Mouse (Mus musculus) myocyte (in vitro differentiated cells): ENCODE measurements around the gene Armc9. TPM values are rescaled to one million over a fixed set of nuclear protein-coding genes. Genes with fewer than 3 reads are reported as not detected.

Experiments
- H3K27me3 ChIP-seq: one replicate; pipeline ENCODE4 v1.6.1; 2011; ENCODE audit not compliant: control insufficient read depth, insufficient read depth, insufficient read length
- H3K36me3 ChIP-seq: one replicate; pipeline ENCODE4 v1.6.1; 2011; ENCODE audit not compliant: control insufficient read depth, insufficient read depth
- H3K4me2 ChIP-seq: one replicate; pipeline ENCODE4 v1.6.1; 2011; ENCODE audit warnings: low read depth, control low read depth
- H3K4me3 ChIP-seq: one replicate; pipeline ENCODE4 v1.5.1; 2011; ENCODE audit warnings: mild to moderate bottlenecking, control low read depth, moderate library complexity
- H3K79me2 ChIP-seq: one replicate; pipeline ENCODE4 v1.6.1; 2011; ENCODE audit not compliant: control insufficient read depth, insufficient read depth
- H3ac ChIP-seq: one replicate; pipeline ENCODE4 v1.6.1; 2011; ENCODE audit not compliant: control insufficient read depth, insufficient read length
- CEBPB ChIP-seq: IDR thresholded peaks from 2 replicates; pipeline ENCODE4 v1.6.1; 2011; ENCODE audit warnings: mild to moderate bottlenecking, moderate library complexity; ENCODE audit not compliant: poor library complexity, insufficient read depth, severe bottlenecking
- E2F4 ChIP-seq: IDR thresholded peaks from one replicate; pipeline ENCODE4 v1.6.1; 2011; ENCODE audit warnings: mild to moderate bottlenecking, control low read depth, moderate library complexity; ENCODE audit not compliant: insufficient read depth
- MAX ChIP-seq: IDR thresholded peaks from one replicate; pipeline ENCODE4 v1.6.1; 2011; ENCODE audit warnings: low read depth, mild to moderate bottlenecking, control low read depth
- MYOD1 ChIP-seq, 3 experiments: IDR thresholded peaks; one replicate each; pipeline ENCODE4 v1.6.1; 2011; ENCODE audit warnings: control low read depth in 2 of 3, low read depth in 2 of 3, mild to moderate bottlenecking in 2 of 3, moderate library complexity in 1 of 3; ENCODE audit not compliant: insufficient read length in 2 of 3, control insufficient read depth in 1 of 3
- MYOG ChIP-seq, 3 experiments: IDR thresholded peaks; one replicate each; pipeline ENCODE4 v1.6.1; 2011; ENCODE audit warnings: control low read depth in 2 of 3, low read depth in 2 of 3, mild to moderate bottlenecking in 2 of 3; ENCODE audit not compliant: insufficient read length in 2 of 3, control insufficient read depth in 1 of 3, insufficient read depth in 1 of 3
- POLR2A ChIP-seq: IDR thresholded peaks from one replicate; pipeline ENCODE4 v1.6.1; 2011; ENCODE audit warnings: low read depth, mild to moderate bottlenecking, control low read depth, moderate library complexity; ENCODE audit not compliant: insufficient read length
- POLR2AphosphoS2 ChIP-seq: IDR thresholded peaks from one replicate; pipeline ENCODE4 v1.6.1; 2011; ENCODE audit warnings: low read depth, control low read depth; ENCODE audit not compliant: insufficient read length
- REST ChIP-seq: IDR thresholded peaks from one replicate; pipeline ENCODE4 v1.6.1; 2011; ENCODE audit warnings: mild to moderate bottlenecking, control low read depth, moderate library complexity; ENCODE audit not compliant: insufficient read depth, insufficient read length
- SRF ChIP-seq: IDR thresholded peaks from one replicate; pipeline ENCODE4 v1.6.1; 2011; ENCODE audit warnings: low read depth; ENCODE audit not compliant: control insufficient read depth, insufficient read length
- TCF12 ChIP-seq: IDR thresholded peaks from one replicate; pipeline ENCODE4 v1.6.1; 2011; ENCODE audit warnings: mild to moderate bottlenecking, control low read depth; ENCODE audit not compliant: poor library complexity, insufficient read depth, severe bottlenecking
- TCF3 ChIP-seq: IDR thresholded peaks from one replicate; pipeline ENCODE4 v1.6.1; 2011; ENCODE audit warnings: low read depth, control low read depth; ENCODE audit not compliant: insufficient read length
- USF1 ChIP-seq: IDR thresholded peaks from one replicate; pipeline ENCODE4 v1.6.1; 2011; ENCODE audit warnings: low read depth, mild to moderate bottlenecking, control low read depth, moderate library complexity
- polyA plus RNA-seq: library from polyadenylated mRNA; unstranded; fragments of >200 nt; fragmentation: generic; extraction: Trizol; gene quantifications from one replicate; pipeline ENCODE4 v1.2.1, GENCODE M21; 2012; ENCODE audit warnings: missing spikeins

Gene Armc9
- polyA plus RNA-seq, 1 experiment: 6.4 TPM

GRCm38 (mm10) chr1:86211498-86211897, 56.9 kb downstream of the Armc9 start:
- Histone ChIP-seq H3K4me2 (no peak overlapping the region), H3ac (no peak overlapping the region), H3K4me3 (no peak overlapping the region), H3K27me3 (no peaks in the 10 kb centered on the region), H3K36me3 (no peaks in the 10 kb centered on the region), H3K79me2 (no peaks in the 10 kb centered on the region)
- no peak for TF ChIP-seq POLR2AphosphoS2

DNA sequence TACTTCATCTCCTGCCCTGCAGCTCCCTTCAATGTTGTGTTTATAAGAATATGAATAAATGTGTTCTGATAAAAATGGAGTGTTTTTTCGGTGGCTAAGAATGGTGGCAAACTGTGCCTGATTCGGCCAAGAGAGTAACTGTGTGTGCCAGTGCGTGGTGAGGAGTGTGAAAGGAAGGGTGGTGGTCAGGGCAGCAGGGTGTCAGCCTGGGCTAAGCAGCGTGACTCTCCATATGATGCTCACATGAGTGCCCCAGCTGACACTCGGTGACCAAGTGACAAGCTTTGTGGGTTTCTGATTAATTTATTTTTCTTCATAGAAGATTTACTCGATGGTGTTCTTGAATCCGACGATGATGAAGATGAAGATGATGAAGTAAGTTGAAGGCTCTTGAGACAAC, 58.2 kb downstream of the Armc9 start:
- Histone ChIP-seq H3K36me3 (no peaks in the 10 kb centered on the region), H3K27me3 (no peaks in the 10 kb centered on the region), H3K4me3 (no peak overlapping the region), H3K79me2 (no peaks in the 10 kb centered on the region), H3K4me2 (no peak overlapping the region), H3ac (no peak overlapping the region)
- no peak for TF ChIP-seq MYOD1 (IDR thresholded peaks at IDR 0.05; ENCODE audit: control insufficient read depth in 1 of 3, insufficient read length in 2 of 3, low read depth in 2 of 3)
- TF ChIP-seq E2F4: no peak
- no peak for TF ChIP-seq TCF3
- TF ChIP-seq MAX: no peak
- no peak for TF ChIP-seq MYOG (IDR thresholded peaks at IDR 0.05; ENCODE audit: control insufficient read depth in 1 of 3, insufficient read depth in 1 of 3, insufficient read length in 2 of 3, low read depth in 2 of 3)

GRCm38 (mm10) chr1:86214158-86214557, 59.6 kb downstream of the Armc9 start:
- no peaks in the 10 kb centered on the region for H3K27me3 ChIP-seq
- no peaks in the 10 kb centered on the region for H3K79me2 ChIP-seq
- TF ChIP-seq TCF3 (no peak), MYOG (IDR thresholded peaks at IDR 0.05; ENCODE audit: control insufficient read depth in 1 of 3, insufficient read depth in 1 of 3, insufficient read length in 2 of 3, low read depth in 2 of 3) (no peak), POLR2A (no peak), CEBPB (no peak), SRF (no peak), REST (no peak), USF1 (no peak), POLR2AphosphoS2 (no peak), TCF12 (no peak), E2F4 (no peak), MAX (no peak), MYOD1 (IDR thresholded peaks at IDR 0.05; ENCODE audit: control insufficient read depth in 1 of 3, insufficient read length in 2 of 3, low read depth in 2 of 3) (no peak)
- no peak overlapping the region for H3K4me3 ChIP-seq
- H3ac ChIP-seq: no peak overlapping the region
- H3K36me3 ChIP-seq: no peaks in the 10 kb centered on the region
- no peak overlapping the region for H3K4me2 ChIP-seq

- Histone ChIP-seq H3K4me2 (no peak overlapping the region), H3K79me2 (no peaks in the 10 kb centered on the region), H3ac (no peak overlapping the region), H3K36me3 (peaks cover 6% of the 10 kb centered on the region), H3K27me3 (no peaks in the 10 kb centered on the region), H3K4me3 (no peak overlapping the region)
- TF ChIP-seq REST (no peak), MYOD1 (IDR thresholded peaks at IDR 0.05; ENCODE audit: control insufficient read depth in 1 of 3, insufficient read length in 2 of 3, low read depth in 2 of 3) (no peak), CEBPB (no peak), MYOG (IDR thresholded peaks at IDR 0.05; ENCODE audit: control insufficient read depth in 1 of 3, insufficient read depth in 1 of 3, insufficient read length in 2 of 3, low read depth in 2 of 3) (no peak), POLR2A (no peak), TCF12 (no peak), TCF3 (no peak), E2F4 (no peak), SRF (no peak)
These were observed 60.7 kb downstream of the Armc9 start for GRCm38 (mm10) chr1:86215297-86215696.

GRCm38 (mm10) chr1:86216412-86216811, 61.8 kb downstream of the Armc9 start:
- Histone ChIP-seq H3K36me3 (peaks cover 6% of the 10 kb centered on the region), H3K4me2 (no peak overlapping the region), H3ac (no peak overlapping the region), H3K27me3 (no peaks in the 10 kb centered on the region), H3K4me3 (no peak overlapping the region), H3K79me2 (no peaks in the 10 kb centered on the region)
- no peak for TF ChIP-seq USF1
- no peak for TF ChIP-seq CEBPB
- TF ChIP-seq SRF: no peak
- TF ChIP-seq POLR2A: no peak
- no peak for TF ChIP-seq REST
